Mouse (Mus musculus) mouse trophoblast stem cell (cell line): Measurements from ENCODE around the gene Olfr701.

Experiments used
- in situ Hi-C, 2 experiments: fragments of 300-500 bp; cut with MseI, MboI; formaldehyde crosslinking; loops; 2 replicates in 1 of 2; 3 replicates in 1 of 2; pipeline ENCODE4 v1.15.1; 2025

The Olfr701 gene

GRCm38 (mm10) chr7:106813829-106814228 lies at the start of gene Olfr701:
Gene Olfr701, plus strand, starts transcription at chr7:106814129.
- in situ Hi-C loops: no loop called here

DNA sequence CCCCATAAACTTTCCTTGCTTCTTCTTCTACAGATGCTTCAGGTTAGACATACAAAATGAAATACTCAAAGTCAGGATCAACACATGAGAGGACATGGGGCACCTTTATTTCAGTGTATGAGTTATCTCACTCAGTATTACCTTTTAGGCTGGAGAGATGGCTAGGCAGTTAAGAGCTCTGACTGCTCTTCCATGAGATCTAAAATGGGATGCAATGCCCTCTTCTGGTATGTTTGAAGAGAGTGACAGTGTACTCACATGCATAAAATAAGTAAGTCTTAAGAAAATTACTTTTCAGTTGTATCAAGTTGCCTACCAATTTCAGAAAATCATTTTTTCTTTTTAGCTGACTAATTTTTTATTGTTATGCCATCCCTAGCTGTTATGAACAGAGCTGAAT lies 25.6 kb upstream of the Olfr701 start:
- in situ Hi-C loops: loop anchor here in 1 of 2 experiments (25.0 kb wide), 1 partner anchor 551 kb away; no protein-coding TSS in a partner anchor

DNA sequence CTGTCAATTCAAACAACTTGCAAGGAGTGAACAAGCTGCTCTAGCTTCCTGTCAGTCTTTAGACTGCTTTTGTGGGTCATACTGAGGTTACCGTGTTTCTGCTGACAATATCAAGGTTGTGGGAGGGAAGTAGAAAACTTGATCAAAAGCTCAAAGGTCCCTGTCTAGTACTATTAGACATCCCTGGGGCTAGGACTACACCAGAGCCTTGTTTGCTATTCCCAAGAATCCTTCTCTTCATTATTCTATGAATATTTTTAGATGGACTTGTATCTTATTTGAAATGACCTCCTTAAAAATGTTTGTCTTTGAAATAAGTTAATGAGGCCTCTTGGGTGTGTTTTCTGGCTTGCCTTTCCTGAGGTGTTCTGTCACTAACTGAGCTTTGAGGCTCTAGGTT lies 20.8 kb upstream of the Olfr701 start, which contains the start of gene Olfr699:
TSS of gene Olfr699 (minus strand) at position 101 of the 400 bp plus-strand sequence.
- in situ Hi-C loops: loop anchor here in 1 of 2 experiments (25.0 kb wide), 1 partner anchor 556 kb away; no protein-coding TSS in a partner anchor

DNA sequence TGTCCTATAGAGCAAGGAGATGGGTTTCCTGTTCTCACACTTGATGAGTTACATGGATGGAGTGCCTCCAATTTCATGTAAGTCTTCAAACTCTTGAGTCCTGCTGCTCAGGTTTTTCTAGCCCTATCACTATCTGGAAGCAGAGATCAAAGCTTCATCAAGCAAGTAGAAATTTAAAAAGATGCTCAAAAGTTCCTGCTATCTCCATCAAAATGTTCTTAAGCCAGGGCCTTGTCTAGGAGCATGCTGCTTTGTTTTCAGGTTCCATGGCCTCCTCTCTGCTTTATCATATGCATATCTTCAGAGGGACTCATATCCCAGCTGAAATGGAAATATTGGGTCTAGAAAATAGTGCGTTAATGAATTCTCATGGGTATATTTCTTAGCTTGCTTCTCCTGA lies 5.2 kb upstream of the Olfr701 start, which contains the start of gene Olfr700:
TSS of gene Olfr700 (minus strand) at position 101 of the 400 bp plus-strand sequence.
- in situ Hi-C loops: no loop called here

DNA sequence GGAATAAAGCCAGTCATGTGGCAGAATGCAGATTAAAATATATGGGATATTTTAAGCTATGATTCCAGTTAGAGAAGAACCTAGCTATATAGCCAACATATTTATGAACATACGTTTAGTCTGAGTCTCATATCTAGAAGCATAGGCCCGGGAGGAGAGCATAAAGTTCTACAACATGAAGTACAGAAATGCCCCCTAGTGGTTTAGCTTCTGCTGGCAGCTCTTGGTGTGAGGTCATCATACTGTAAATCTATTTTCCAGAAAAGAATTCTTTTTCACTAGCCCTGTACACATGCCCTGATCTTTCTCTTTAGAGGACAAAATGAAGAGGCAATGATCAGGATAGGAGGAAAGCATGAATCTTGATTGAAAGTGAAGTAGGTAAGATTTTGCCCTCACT lies 1.8 kb downstream of the Olfr701 start:
- in situ Hi-C loops: no loop called here

- in situ Hi-C loops: no loop called here
Measured at GRCm38 (mm10) chr7:106818414-106818813, 4.5 kb downstream of the Olfr701 start.

GRCm38 (mm10) chr7:106833793-106834192 lies 19.9 kb downstream of the Olfr701 start, which contains the start of gene Olfr702:
Gene Olfr702, minus strand, starts transcription at chr7:106833893.
- in situ Hi-C loops: no loop called here

GRCm38 (mm10) chr7:106843060-106843459 lies 29.1 kb downstream of the Olfr701 start, which contains the start of gene Olfr703:
Gene Olfr703, plus strand, starts transcription at chr7:106843360.
- in situ Hi-C loops: no loop called here

DNA sequence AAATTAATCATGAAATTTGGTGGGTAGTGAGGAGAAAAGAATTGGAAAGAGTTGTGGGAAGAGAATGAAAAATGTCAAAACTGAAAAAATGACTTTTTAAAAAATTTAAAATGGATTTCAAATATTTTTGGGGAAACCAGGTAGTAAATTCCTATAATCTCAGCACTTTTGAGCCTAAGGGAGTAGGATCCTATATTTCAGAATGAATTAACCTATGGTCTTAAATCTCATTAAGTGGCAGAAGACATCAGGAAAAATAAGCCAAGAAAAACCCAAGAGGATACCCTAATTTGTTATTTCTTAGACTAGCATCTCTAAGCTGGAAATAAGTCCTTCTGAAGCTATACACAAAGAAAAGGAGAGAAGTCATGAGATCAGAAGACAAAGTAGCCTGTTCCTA lies 49.0 kb downstream of the Olfr701 start, which contains the start of gene Olfr704:
TSS of gene Olfr704 (plus strand) at position 301 of the 400 bp plus-strand sequence.
- in situ Hi-C loops: no loop called here
